Mouse (Mus musculus) ES-E14 (cell line): Measurements from ENCODE around the gene Tpsg1. TPM values are rescaled to one million over a fixed set of nuclear protein-coding genes. Genes with fewer than 3 reads are reported as not detected.

Experiments used
- DNase-seq: peaks from one replicate; pipeline ENCODE4 v3.0.0-alpha.2; 2013; ENCODE audit warnings: low read depth, low spot score
- H3K27ac ChIP-seq: 2 replicates; pipeline ENCODE4 v1.5.1; 2012; ENCODE audit warnings: low read depth, mild to moderate bottlenecking, low read length, moderate library complexity, mixed read lengths; ENCODE audit not compliant: poor library complexity, insufficient read depth, severe bottlenecking
- H3K36me3 ChIP-seq: 2 replicates; pipeline ENCODE4 v1.6.1; 2012; ENCODE audit warnings: mild to moderate bottlenecking, low read length, moderate library complexity, mixed read lengths; ENCODE audit not compliant: control insufficient read depth, poor library complexity, insufficient read depth, severe bottlenecking
- H3K4me1 ChIP-seq, 2 experiments: fragments of 150-350 bp in 1 of 2; sonication (generic) in 1 of 2; 2 replicates each; pipeline ENCODE4 v1.6.1; 2012; ENCODE audit warnings: low read length in 2 of 2, mild to moderate bottlenecking in 1 of 2, mixed read lengths in 1 of 2; ENCODE audit not compliant: control insufficient read depth in 2 of 2, insufficient read depth in 2 of 2, poor library complexity in 1 of 2
- H3K4me3 ChIP-seq, 2 experiments: fragments of 150-350 bp in 1 of 2; sonication (generic) in 1 of 2; 2 replicates each; pipeline ENCODE4 v1.5.1; 2012; ENCODE audit warnings: low read length in 2 of 2, low read depth in 1 of 2, mild to moderate bottlenecking in 1 of 2, mixed read lengths in 1 of 2; ENCODE audit not compliant: insufficient read depth in 1 of 2, poor library complexity in 1 of 2, severe bottlenecking in 1 of 2
- H3K9ac ChIP-seq: 2 replicates; pipeline ENCODE4 v1.6.1; 2012; ENCODE audit warnings: low read depth, mild to moderate bottlenecking, low read length, mixed read lengths; ENCODE audit not compliant: poor library complexity, insufficient read depth, severe bottlenecking
- H3K9me3 ChIP-seq: fragments of 150-350 bp; sonication (generic); 2 replicates; pipeline ENCODE4 v1.6.1; 2012; ENCODE audit warnings: low read depth, mild to moderate bottlenecking, low read length; ENCODE audit not compliant: control insufficient read depth, insufficient read depth
- CHD2 ChIP-seq: IDR thresholded peaks from 2 replicates; pipeline ENCODE4 v1.6.1; 2014; ENCODE audit warnings: mild to moderate bottlenecking, low read depth, low read length, inconsistent platforms
- HCFC1 ChIP-seq: IDR thresholded peaks from 2 replicates; pipeline ENCODE4 v1.6.1; 2012; ENCODE audit warnings: low read length, inconsistent platforms, borderline replicate concordance; ENCODE audit not compliant: insufficient read depth
- MAFK ChIP-seq: IDR thresholded peaks from 2 replicates; pipeline ENCODE4 v1.6.1; 2014; ENCODE audit warnings: mild to moderate bottlenecking, low read depth, low read length, inconsistent platforms; ENCODE audit not compliant: insufficient read depth
- ZC3H11A ChIP-seq: IDR thresholded peaks from 2 replicates; pipeline ENCODE4 v1.6.1; 2012; ENCODE audit warnings: low read depth, mild to moderate bottlenecking, inconsistent platforms, low read length, borderline replicate concordance
- ZNF384 ChIP-seq: IDR thresholded peaks from 2 replicates; pipeline ENCODE4 v1.6.1; 2012; ENCODE audit warnings: low read depth, low read length, inconsistent platforms
- in situ Hi-C, 2 experiments: fragments of 600-800 bp; cut with MboI; formaldehyde crosslinking; loops; one replicate each; pipeline ENCODE4 v1.15.1; 2025; ENCODE audit warnings: low sequenced_read_pairs in 2 of 2, inconsistent platforms in 1 of 2; ENCODE audit not compliant: unreplicated experiment in 2 of 2
- total RNA-seq: library from RNA; depleted of rRNA; stranded (reverse); fragments of 300-350 nt; gene quantifications from 2 replicates; pipeline ENCODE4 v1.2.3, GENCODE M21; 2012

Gene Tpsg1
- total RNA-seq, 1 experiment, result not detected

GRCm38 (mm10) chr17:25338218-25338617 lies 30.9 kb upstream of the Tpsg1 start:
- Histone ChIP-seq H3K9ac (no peak overlapping the region), H3K27ac (no peak overlapping the region), H3K36me3 (no peaks in the 10 kb centered on the region), H3K4me1 (no peaks in the 10 kb centered on the region), H3K4me3 (no peak overlapping the region), H3K9me3 (no peaks in the 10 kb centered on the region)
- DNase-seq, result no peak
- in situ Hi-C loops, result loop anchor here in 1 of 2 experiments (10.0 kb wide), 1 partner anchor 127 kb away; no protein-coding TSS in a partner anchor
- TF ChIP-seq ZC3H11A (no peak), MAFK (no peak), ZNF384 (no peak), CHD2 (no peak), HCFC1 (no peak)

DNA sequence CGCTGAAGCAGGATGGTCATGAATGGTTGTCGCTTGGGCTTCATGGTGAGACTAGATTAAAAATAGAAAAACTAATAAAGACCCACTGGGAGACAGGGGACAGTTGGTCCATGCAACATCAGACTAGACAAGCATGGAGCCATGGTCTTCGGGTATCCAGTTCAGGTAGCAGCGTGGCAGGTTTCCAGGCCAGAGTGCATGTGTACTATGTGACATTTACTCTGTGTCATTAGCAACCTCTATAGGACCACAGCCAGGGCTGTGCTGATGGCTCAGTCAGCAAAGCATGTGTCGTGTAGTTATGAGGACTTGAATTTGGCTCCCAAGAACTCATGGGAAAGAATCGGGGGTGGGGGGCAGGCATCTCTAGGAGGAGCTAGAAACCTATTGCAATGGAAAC lies 29.1 kb upstream of the Tpsg1 start:
- Histone ChIP-seq H3K4me3 (no peak overlapping the region), H3K36me3 (no peaks in the 10 kb centered on the region), H3K9ac (no peak overlapping the region), H3K4me1 (no peaks in the 10 kb centered on the region), H3K9me3 (no peaks in the 10 kb centered on the region), H3K27ac (no peak overlapping the region)
- in situ Hi-C loops, result no loop called here
- TF ChIP-seq MAFK, result no peak
- TF ChIP-seq CHD2, result no peak
- no peak for TF ChIP-seq ZC3H11A
- no peak for TF ChIP-seq ZNF384
- TF ChIP-seq HCFC1, result no peak
- DNase-seq, result no peak

DNA sequence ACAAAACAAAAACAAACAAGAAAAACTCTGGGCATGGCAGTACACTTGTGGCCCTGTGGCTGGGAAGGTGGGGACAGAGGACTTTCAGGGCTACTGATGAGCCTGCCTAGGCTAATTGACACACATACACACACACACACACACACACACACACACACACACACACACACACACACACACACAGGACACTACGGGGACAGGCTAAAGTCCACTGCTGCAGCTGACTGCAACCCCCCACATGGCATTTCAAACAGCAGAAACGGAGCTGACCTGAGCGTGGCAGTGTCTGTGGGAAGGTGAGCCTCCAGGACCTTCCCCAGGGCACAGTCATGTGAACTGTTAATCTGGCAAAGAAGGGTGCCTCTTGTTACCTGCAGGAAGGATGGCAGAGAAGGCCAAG lies 27.6 kb upstream of the Tpsg1 start:
- Histone ChIP-seq H3K27ac (no peak overlapping the region), H3K9ac (no peak overlapping the region), H3K4me3 (no peak overlapping the region), H3K9me3 (no peaks in the 10 kb centered on the region), H3K4me1 (no peaks in the 10 kb centered on the region), H3K36me3 (no peaks in the 10 kb centered on the region)
- in situ Hi-C loops, result no loop called here
- no peak for DNase-seq
- TF ChIP-seq ZNF384 (no peak), ZC3H11A (no peak), MAFK (no peak), CHD2 (no peak), HCFC1 (no peak)

DNA sequence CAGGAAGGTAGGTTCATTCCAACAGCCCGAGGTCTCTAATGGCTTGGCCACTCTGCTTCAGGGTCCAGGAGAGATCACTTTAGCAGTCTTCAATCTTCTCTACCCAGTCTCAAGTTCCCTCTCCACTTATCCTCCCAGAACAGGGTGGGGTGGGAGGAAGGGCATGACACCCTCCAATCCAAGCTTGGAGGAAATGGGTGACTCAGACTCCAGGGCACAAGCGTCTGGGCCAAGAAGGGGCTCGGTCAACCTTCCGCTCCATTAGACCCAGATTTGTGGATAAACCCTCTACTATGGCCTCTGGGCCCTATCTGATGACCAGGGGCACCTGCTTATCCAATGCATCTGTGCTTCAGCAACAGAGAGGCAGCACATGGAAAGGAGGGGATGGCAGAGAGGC lies 23.6 kb upstream of the Tpsg1 start, which contains the start of gene Tpsab1:
Tpsab1 (minus strand) TSS at position 101 of the 400 bp plus-strand sequence.
- TF ChIP-seq CHD2 (no peak), ZNF384 (no peak), ZC3H11A (no peak), HCFC1 (no peak), MAFK (no peak)
- H3K9ac ChIP-seq, result no peak within 1 kb of the TSS
- no peaks in the 10 kb centered on the region for H3K36me3 ChIP-seq
- H3K9me3 ChIP-seq, result no peaks in the 10 kb centered on the region
- no peaks in the 10 kb centered on the region for H3K4me1 ChIP-seq
- H3K27ac ChIP-seq, result no peak within 1 kb of the TSS
- DNase-seq, result no peak
- no peak within 1 kb of the TSS for H3K4me3 ChIP-seq
- in situ Hi-C loops, result no loop called here

- Histone ChIP-seq H3K4me1 (no peaks in the 10 kb centered on the region), H3K9ac (no peak overlapping the region), H3K9me3 (no peaks in the 10 kb centered on the region), H3K36me3 (no peaks in the 10 kb centered on the region), H3K27ac (no peak overlapping the region), H3K4me3 (no peak overlapping the region)
- DNase-seq, result no peak
- in situ Hi-C loops, result no loop called here
- TF ChIP-seq CHD2, result no peak
These were observed 7.8 kb upstream of the Tpsg1 start for GRCm38 (mm10) chr17:25361291-25361690.
